Mouse (Mus musculus): ENCODE data around the gene Wdr24. TPM values are rescaled to one million over a fixed set of nuclear protein-coding genes. Genes with fewer than 3 reads are reported as not detected.

Wdr24 gene
- polyA plus RNA-seq, 1 experiment from 2014 or later, result 31.8 TPM

GRCm38 (mm10) chr17:25827546-25828222 lies 4.3 kb downstream of the Wdr24 start:
- no peak overlapping the region for H3K4me3 ChIP-seq (ENCODE audit: low read depth, low read length)
- no peaks in the 10 kb centered on the region for H3K27me3 ChIP-seq (ENCODE audit: control insufficient read depth, insufficient read depth, low read length)
- no peak overlapping the region for H3K27ac ChIP-seq (ENCODE audit: low read depth, low read length)
- H3K9ac ChIP-seq (ENCODE audit: low read length), result no peak overlapping the region; the same call in 1 of the 2 replicates
- H3K36me3 ChIP-seq (ENCODE audit: control insufficient read depth, insufficient read depth, low read length), result peaks cover 15% of the 10 kb centered on the region
- no peaks in the 10 kb centered on the region for H3K9me3 ChIP-seq (ENCODE audit: control insufficient read depth, low read length)
- H3K4me1 ChIP-seq (ENCODE audit: control insufficient read depth, insufficient read depth, low read length), result peaks cover 46% of the 10 kb centered on the region
- no peak for DNase-seq (ENCODE audit: low spot score)
- no peak for ATAC-seq (ENCODE audit: insufficient read depth, low FRiP score, low TSS enrichment)
- WGBS, result 90% methylated on average over 22 of the region's 22 CpGs
- no peak overlapping the region for H3K4me2 ChIP-seq (ENCODE audit: low read depth)

GRCm38 (mm10) chr17:25828223-25828594 lies 4.8 kb downstream of the Wdr24 start:
- Histone ChIP-seq H3K27me3 (ENCODE audit: control insufficient read depth, insufficient read depth, low read length) (no peaks in the 10 kb centered on the region), H3K9me3 (ENCODE audit: control insufficient read depth, low read length) (no peaks in the 10 kb centered on the region), H3K4me1 (ENCODE audit: control insufficient read depth, insufficient read depth, low read length) (peaks cover 46% of the 10 kb centered on the region), H3K4me3 (ENCODE audit: low read depth, low read length) (peak overlapping the region; percentile 46), H3K9ac (ENCODE audit: low read length) (no peak overlapping the region), H3K27ac (ENCODE audit: low read depth, low read length) (no peak overlapping the region), H3K36me3 (ENCODE audit: control insufficient read depth, insufficient read depth, low read length) (peaks cover 15% of the 10 kb centered on the region), H3K4me2 (ENCODE audit: low read depth) (peak overlapping the region; percentile 82)
- DNase-seq (ENCODE audit: low spot score), result no peak
- no peak for ATAC-seq (ENCODE audit: insufficient read depth, low FRiP score, low TSS enrichment)
- WGBS, result 81% methylated on average over 8 of the region's 8 CpGs

GRCm38 (mm10) chr17:25828712-25829557 lies 5.5 kb downstream of the Wdr24 start, which contains the start of gene Jmjd8:
Jmjd8 (plus strand) TSS chr17:25828867.
- Histone ChIP-seq H3K4me2 (ENCODE audit: low read depth) (peak within 1 kb of the TSS; percentile 82), H3K9ac (ENCODE audit: low read length) (peak within 1 kb of the TSS; percentile 77), H3K9me3 (ENCODE audit: control insufficient read depth, low read length) (no peaks in the 10 kb centered on the region), H3K27ac (ENCODE audit: low read depth, low read length) (peak within 1 kb of the TSS; percentile 63), H3K27me3 (ENCODE audit: control insufficient read depth, insufficient read depth, low read length) (no peaks in the 10 kb centered on the region), H3K36me3 (ENCODE audit: control insufficient read depth, insufficient read depth, low read length) (peaks cover 15% of the 10 kb centered on the region), H3K4me1 (ENCODE audit: control insufficient read depth, insufficient read depth, low read length) (peaks cover 50% of the 10 kb centered on the region), H3K4me3 (ENCODE audit: low read depth, low read length) (peak within 1 kb of the TSS; percentile 46)
- peak; percentile 36 for ATAC-seq (ENCODE audit: insufficient read depth, low FRiP score, low TSS enrichment)
- WGBS, result under 1% methylated on average over 32 of the region's 32 CpGs
- DNase-seq (ENCODE audit: low spot score), result peak; percentile 85

- peak overlapping the region; percentile 82 for H3K4me2 ChIP-seq (ENCODE audit: low read depth)
- peak overlapping the region; percentile 46 for H3K4me3 ChIP-seq (ENCODE audit: low read depth, low read length)
- ATAC-seq (ENCODE audit: insufficient read depth, low FRiP score, low TSS enrichment) (no peak), DNase-seq (ENCODE audit: low spot score) (no peak)
- H3K4me1 ChIP-seq (ENCODE audit: control insufficient read depth, insufficient read depth, low read length), result peaks cover 50% of the 10 kb centered on the region
- peak overlapping the region; percentile 63 for H3K27ac ChIP-seq (ENCODE audit: low read depth, low read length)
- peak overlapping the region; percentile 77 for H3K9ac ChIP-seq (ENCODE audit: low read length)
- H3K9me3 ChIP-seq (ENCODE audit: control insufficient read depth, low read length), result no peaks in the 10 kb centered on the region
- WGBS, result 48% methylated on average over 8 of the region's 8 CpGs
- H3K27me3 ChIP-seq (ENCODE audit: control insufficient read depth, insufficient read depth, low read length), result no peaks in the 10 kb centered on the region
- H3K36me3 ChIP-seq (ENCODE audit: control insufficient read depth, insufficient read depth, low read length), result peaks cover 15% of the 10 kb centered on the region
Measured at GRCm38 (mm10) chr17:25829558-25830017, 6.2 kb downstream of the Wdr24 start.

- 87% methylated on average over 4 of the region's 4 CpGs for WGBS
- no peak overlapping the region for H3K27ac ChIP-seq (ENCODE audit: low read depth, low read length)
- ATAC-seq (ENCODE audit: insufficient read depth, low FRiP score, low TSS enrichment) (no peak), DNase-seq (ENCODE audit: low spot score) (no peak)
- H3K9ac ChIP-seq (ENCODE audit: low read length), result no peak overlapping the region
- peaks cover 55% of the 10 kb centered on the region for H3K4me1 ChIP-seq (ENCODE audit: control insufficient read depth, insufficient read depth, low read length)
- H3K36me3 ChIP-seq (ENCODE audit: control insufficient read depth, insufficient read depth, low read length), result peaks cover 19% of the 10 kb centered on the region
- H3K9me3 ChIP-seq (ENCODE audit: control insufficient read depth, low read length), result no peaks in the 10 kb centered on the region
- no peaks in the 10 kb centered on the region for H3K27me3 ChIP-seq (ENCODE audit: control insufficient read depth, insufficient read depth, low read length)
- H3K4me3 ChIP-seq (ENCODE audit: low read depth, low read length), result peak overlapping the region; percentile 46
- H3K4me2 ChIP-seq (ENCODE audit: low read depth), result peak overlapping the region; percentile 82
Measured at GRCm38 (mm10) chr17:25830200-25830753, 6.8 kb downstream of the Wdr24 start.

- no peak for ATAC-seq (ENCODE audit: insufficient read depth, low FRiP score, low TSS enrichment)
- Histone ChIP-seq H3K4me1 (ENCODE audit: control insufficient read depth, insufficient read depth, low read length) (peaks cover 55% of the 10 kb centered on the region), H3K4me3 (ENCODE audit: low read depth, low read length) (peak overlapping the region; percentile 85), H3K36me3 (ENCODE audit: control insufficient read depth, insufficient read depth, low read length) (peaks cover 19% of the 10 kb centered on the region), H3K4me2 (ENCODE audit: low read depth) (peak overlapping the region; percentile 96), H3K9me3 (ENCODE audit: control insufficient read depth, low read length) (no peaks in the 10 kb centered on the region), H3K27ac (ENCODE audit: low read depth, low read length) (no peak overlapping the region), H3K27me3 (ENCODE audit: control insufficient read depth, insufficient read depth, low read length) (no peaks in the 10 kb centered on the region), H3K9ac (ENCODE audit: low read length) (no peak overlapping the region)
- DNase-seq (ENCODE audit: low spot score), result no peak
- WGBS, result 85% methylated on average over 14 of the region's 14 CpGs
Measured at GRCm38 (mm10) chr17:25830806-25831431, 7.5 kb downstream of the Wdr24 start.

GRCm38 (mm10) chr17:25831451-25832281 lies 8.2 kb downstream of the Wdr24 start:
- H3K4me2 ChIP-seq (ENCODE audit: low read depth), result peak overlapping the region; percentile 96
- H3K36me3 ChIP-seq (ENCODE audit: control insufficient read depth, insufficient read depth, low read length), result peaks cover 19% of the 10 kb centered on the region
- H3K4me1 ChIP-seq (ENCODE audit: control insufficient read depth, insufficient read depth, low read length), result peaks cover 60% of the 10 kb centered on the region
- H3K27me3 ChIP-seq (ENCODE audit: control insufficient read depth, insufficient read depth, low read length), result no peaks in the 10 kb centered on the region
- DNase-seq (ENCODE audit: low spot score), result no peak
- no peak overlapping the region for H3K27ac ChIP-seq (ENCODE audit: low read depth, low read length)
- peak overlapping the region; percentile 85 for H3K4me3 ChIP-seq (ENCODE audit: low read depth, low read length)
- ATAC-seq (ENCODE audit: insufficient read depth, low FRiP score, low TSS enrichment), result no peak
- H3K9me3 ChIP-seq (ENCODE audit: control insufficient read depth, low read length), result no peaks in the 10 kb centered on the region
- 66% methylated on average over 21 of the region's 21 CpGs for WGBS
- H3K9ac ChIP-seq (ENCODE audit: low read length), result peak overlapping the region; percentile 89

Data from neural tube, embryonic 11.5 days (tissue).